Mouse (Mus musculus) heart, adult 2 months (tissue): ENCODE measurements around the gene Tff2. TPM values are rescaled to one million over a fixed set of nuclear protein-coding genes. Genes with fewer than 3 reads are reported as not detected.

Source experiments
- DNase-seq, 2 experiments: peaks; one replicate each; pipeline ENCODE4 v3.0.0; 2021
- H3K27ac ChIP-seq: fragments of 200-600 bp; 2 replicates; pipeline ENCODE4 v1.8.1; 2022
- H3K27me3 ChIP-seq: fragments of 200-500 bp; 2 replicates; pipeline ENCODE4 v1.6.1; 2012; ENCODE audit warnings: mild to moderate bottlenecking, low read length, inconsistent platforms, mixed read lengths; ENCODE audit not compliant: control insufficient read depth, insufficient read depth
- H3K36me3 ChIP-seq: fragments of 200-500 bp; 2 replicates; pipeline ENCODE4 v1.6.1; 2012; ENCODE audit warnings: low read length, inconsistent platforms; ENCODE audit not compliant: control insufficient read depth, insufficient read depth
- H3K4me1 ChIP-seq: fragments of 200-500 bp; 2 replicates; pipeline ENCODE4 v1.6.1; 2011; ENCODE audit warnings: low read length; ENCODE audit not compliant: control insufficient read depth, insufficient read depth
- H3K4me3 ChIP-seq: fragments of 200-600 bp; 2 replicates; pipeline ENCODE4 v1.8.1; 2022
- H3K79me2 ChIP-seq: fragments of 200-500 bp; replicated peaks from 2 replicates; pipeline ENCODE4 v1.6.1; 2012; ENCODE audit warnings: mild to moderate bottlenecking, inconsistent platforms, low read length, moderate library complexity, mixed read lengths; ENCODE audit not compliant: control insufficient read depth, insufficient read depth
- H3K9ac ChIP-seq: fragments of 200-500 bp; 2 replicates; pipeline ENCODE4 v1.6.1; 2012; ENCODE audit warnings: low read depth, mild to moderate bottlenecking, control low read depth, inconsistent platforms, low read length, mixed read lengths
- CTCF ChIP-seq: fragments of 200-600 bp; IDR thresholded peaks from 2 replicates; pipeline ENCODE4 v1.8.1; 2022; ENCODE audit warnings: antibody characterized with exemption, mild to moderate bottlenecking, moderate library complexity
- EP300 ChIP-seq: fragments of 200-500 bp; IDR thresholded peaks from 2 replicates; pipeline ENCODE4 v1.6.1; 2011; ENCODE audit warnings: low read depth, low read length, control low read depth; ENCODE audit not compliant: insufficient read depth
- POLR2A ChIP-seq: fragments of 200-500 bp; IDR thresholded peaks from 2 replicates; pipeline ENCODE4 v1.6.1; 2011; ENCODE audit warnings: mild to moderate bottlenecking, low read depth, low read length, control low read depth; ENCODE audit not compliant: insufficient read depth
- WGBS: fragments of 180-500 bp; shearing (Covaris S2); methylation state at CpG from one replicate; pipeline ENCODE4 v1.1.7; 2018; 5-methylcytosine and 5-hydroxymethylcytosine counted together
- intact Hi-C: fragments of 180-260 bp; cut with DNase I; formaldehyde crosslinking; loops from one replicate; pipeline ENCODE4 v1.15.1; 2025
- polyA plus RNA-seq: library from polyadenylated mRNA; depleted of rRNA; stranded (reverse); fragments of >200 nt; gene quantifications from 2 replicates; pipeline ENCODE4 v1.2.3, GENCODE M21; 2012; rRNA removed
- total RNA-seq, 2 experiments: library from RNA; stranded (reverse); gene quantifications; 2 replicates each; pipeline ENCODE4 v1.2.3; 2021

Tff2 gene
- total and polyA plus RNA-seq, 3 experiments = 2.4 TPM; not detected in 2

DNA sequence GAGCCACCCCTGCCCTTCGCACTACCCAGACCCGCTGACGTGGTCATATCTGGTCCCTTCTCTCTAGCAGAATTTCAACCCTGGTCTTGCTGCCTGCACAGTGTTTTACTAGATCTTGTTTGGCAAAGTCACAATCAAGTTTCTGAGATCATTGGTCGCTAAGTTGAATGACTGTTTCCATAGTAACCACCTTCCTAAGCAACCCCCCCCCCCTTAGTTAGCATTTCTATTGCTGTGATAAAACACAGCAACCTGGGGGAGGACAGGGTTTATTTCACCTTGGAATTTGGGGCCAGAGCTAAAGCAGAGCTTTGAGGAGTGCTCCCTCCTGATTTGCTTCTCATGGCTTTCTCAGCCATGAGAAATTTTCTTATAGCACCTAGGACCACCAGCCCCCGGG is 49.3 kb downstream of the Tff2 start:
- Histone ChIP-seq H3K79me2 (no peaks in the 10 kb centered on the region), H3K36me3 (no peaks in the 10 kb centered on the region), H3K27me3 (no peaks in the 10 kb centered on the region), H3K27ac (no peak overlapping the region), H3K4me1 (peaks cover 5% of the 10 kb centered on the region), H3K4me3 (no peak overlapping the region), H3K9ac (no peak overlapping the region)
- DNase-seq = no peak
- intact Hi-C loops = loop anchor here (5.0 kb wide), 1 partner anchor 37 kb away; the partner anchor contains the start of gene Abcg1
- 73% methylated on average over 5 of the region's 5 CpGs for WGBS
- TF ChIP-seq EP300 = no peak
- no peak for TF ChIP-seq CTCF
- TF ChIP-seq POLR2A = no peak

Other genes starting within 250 kb of the Tff2 start
- gene Glp1r, start 242.5 kb downstream of the Tff2 start, total RNA-seq = under 1 TPM; 0.16 to 0.25 TPM
- 0.29 and 0.64 TPM in 2 replicates for gene Glp1r, start 242.5 kb downstream of the Tff2 start, polyA plus RNA-seq
- gene Umodl1, start 189.6 kb downstream of the Tff2 start, total RNA-seq = not detected
- not detected in 2 replicates for gene Umodl1, start 189.6 kb downstream of the Tff2 start, polyA plus RNA-seq
- 1 to 10 TPM; 7.0 to 7.2 TPM for gene Abcg1, start 86.6 kb downstream of the Tff2 start, total RNA-seq
- gene Abcg1, start 86.6 kb downstream of the Tff2 start, polyA plus RNA-seq = 2.9 and 3.0 TPM in 2 replicates
- gene Tff3, start 14.6 kb downstream of the Tff2 start, total RNA-seq = not detected
- gene Tff3, start 14.6 kb downstream of the Tff2 start, polyA plus RNA-seq = 0.39 TPM in 1 of 2 replicates, not detected in the other
- gene Tff1, start 21.0 kb upstream of the Tff2 start, total RNA-seq = not detected
- gene Tff1, start 21.0 kb upstream of the Tff2 start, polyA plus RNA-seq = not detected in 2 replicates
- gene Tmprss3, start 54.7 kb upstream of the Tff2 start, total RNA-seq = not detected
- not detected in 2 replicates for gene Tmprss3, start 54.7 kb upstream of the Tff2 start, polyA plus RNA-seq
- gene Ubash3a, start 63.6 kb upstream of the Tff2 start, total RNA-seq = under 1 TPM in 1 of 2 experiments, not detected in 1; 0.36 TPM
- gene Ubash3a, start 63.6 kb upstream of the Tff2 start, polyA plus RNA-seq = 0.29 and 0.56 TPM in 2 replicates
- 1 to 10 TPM in 1 of 2 experiments, under 1 TPM in 1; 0.81 to 1.2 TPM for gene Rsph1, start 133.1 kb upstream of the Tff2 start, total RNA-seq
- gene Rsph1, start 133.1 kb upstream of the Tff2 start, polyA plus RNA-seq = 0.32 and 1.2 TPM in 2 replicates
- gene Slc37a1, start 142.5 kb upstream of the Tff2 start, total RNA-seq = 1 to 10 TPM; 7.3 to 9.1 TPM
- 18.7 and 19.7 TPM in 2 replicates for gene Slc37a1, start 142.5 kb upstream of the Tff2 start, polyA plus RNA-seq
- gene Pde9a, start 241.9 kb upstream of the Tff2 start, total RNA-seq = 1 to 10 TPM; 3.2 to 4.0 TPM
- gene Pde9a, start 241.9 kb upstream of the Tff2 start, polyA plus RNA-seq = 10.4 and 12.1 TPM in 2 replicates